Mouse (Mus musculus) MEL (cell line): Measurements from ENCODE around the gene Ints13. TPM values are rescaled to one million over a fixed set of nuclear protein-coding genes. Genes with fewer than 3 reads are reported as not detected.

Experiments used
- DNase-seq: peaks from one replicate; pipeline ENCODE4 v3.0.0; 2011; ENCODE audit warnings: low read depth, low spot score
- H3K27ac ChIP-seq: 2 replicates; pipeline ENCODE4 v1.5.1; 2012; ENCODE audit warnings: low read depth, mild to moderate bottlenecking, control low read depth, low read length, moderate library complexity; ENCODE audit not compliant: control insufficient read depth
- H3K27me3 ChIP-seq, 2 experiments: fragments of 150-350 bp in 1 of 2; sonication (generic) in 1 of 2; 2 replicates each; pipeline ENCODE4 v1.6.1; 2012; ENCODE audit warnings: low read length in 2 of 2, mild to moderate bottlenecking in 2 of 2, improper control_type of control experiment in 1 of 2, moderate library complexity in 1 of 2; ENCODE audit not compliant: insufficient read depth in 2 of 2, control insufficient read depth in 1 of 2
- H3K36me3 ChIP-seq, 2 experiments: 2 replicates each; pipeline ENCODE4 v1.6.1; 2012 to 2014; ENCODE audit warnings: low read length in 2 of 2, improper control_type of control experiment in 1 of 2, inconsistent platforms in 1 of 2, mild to moderate bottlenecking in 1 of 2; ENCODE audit not compliant: insufficient read depth in 2 of 2, control insufficient read depth in 1 of 2
- H3K4me1 ChIP-seq, 2 experiments: fragments of 150-350 bp in 1 of 2; sonication (generic) in 1 of 2; 2 replicates each; pipeline ENCODE4 v1.6.1; 2012; ENCODE audit warnings: low read length in 2 of 2, improper control_type of control experiment in 1 of 2, mild to moderate bottlenecking in 1 of 2; ENCODE audit not compliant: insufficient read depth in 2 of 2, control insufficient read depth in 1 of 2
- H3K4me3 ChIP-seq, 2 experiments: fragments of 150-350 bp in 1 of 2; sonication (generic) in 1 of 2; 2 replicates each; pipeline ENCODE4 v1.5.1; 2012; ENCODE audit warnings: low read depth in 2 of 2, low read length in 2 of 2, mild to moderate bottlenecking in 2 of 2, moderate library complexity in 2 of 2, control low read depth in 1 of 2, improper control_type of control experiment in 1 of 2; ENCODE audit not compliant: control insufficient read depth in 1 of 2, insufficient read depth in 1 of 2
- H3K79me2 ChIP-seq: 2 replicates; pipeline ENCODE4 v1.6.1; 2012; ENCODE audit warnings: mild to moderate bottlenecking, low read length, moderate library complexity; ENCODE audit not compliant: control insufficient read depth, poor library complexity, insufficient read depth
- H3K9ac ChIP-seq: 2 replicates; pipeline ENCODE4 v1.6.1; 2012; ENCODE audit warnings: low read depth, mild to moderate bottlenecking, control low read depth, low read length, moderate library complexity; ENCODE audit not compliant: control insufficient read depth, poor library complexity, severe bottlenecking
- H3K9me3 ChIP-seq: fragments of 150-350 bp; sonication (generic); replicated peaks from 2 replicates; pipeline ENCODE4 v1.6.1; 2012; ENCODE audit warnings: mild to moderate bottlenecking, low read length, improper control_type of control experiment, moderate library complexity; ENCODE audit not compliant: insufficient read depth
- BHLHE40 ChIP-seq: IDR thresholded peaks from 2 replicates; pipeline ENCODE4 v1.6.1; 2012; ENCODE audit warnings: low read depth, mild to moderate bottlenecking, inconsistent platforms, low read length, improper control_type of control experiment, borderline replicate concordance
- CHD2 ChIP-seq: IDR thresholded peaks from 2 replicates; pipeline ENCODE4 v1.6.1; 2011; ENCODE audit warnings: low read length, improper control_type of control experiment
- CTCF ChIP-seq, 3 experiments: IDR thresholded peaks in 2 of 3; conservative IDR thresholded peaks in 1 of 3; 2 replicates each; pipeline ENCODE4 v1.5.1; 2011 to 2012; ENCODE audit warnings: low read length in 3 of 3, low read depth in 2 of 3, mild to moderate bottlenecking in 2 of 3, improper control_type of control experiment in 1 of 3, inconsistent platforms in 1 of 3, mixed read lengths in 1 of 3, moderate library complexity in 1 of 3; ENCODE audit not compliant: control insufficient read depth in 1 of 3, insufficient read depth in 1 of 3, poor library complexity in 1 of 3, severe bottlenecking in 1 of 3
- E2F4 ChIP-seq: IDR thresholded peaks from 2 replicates; pipeline ENCODE4 v1.6.1; 2011; ENCODE audit warnings: low read depth, low read length, improper control_type of control experiment, borderline replicate concordance
- KAT2A ChIP-seq: conservative IDR thresholded peaks from 2 replicates; pipeline ENCODE4 v1.6.1; 2012; ENCODE audit warnings: low read depth, low read length, improper control_type of control experiment, inconsistent platforms
- MAX ChIP-seq: IDR thresholded peaks from 2 replicates; pipeline ENCODE4 v1.6.1; 2011; ENCODE audit warnings: low read length, improper control_type of control experiment
- MAZ ChIP-seq: IDR thresholded peaks from 2 replicates; pipeline ENCODE4 v1.6.1; 2012; ENCODE audit warnings: low read depth, mild to moderate bottlenecking, inconsistent platforms, low read length, improper control_type of control experiment
- MYB ChIP-seq: IDR thresholded peaks from 2 replicates; pipeline ENCODE4 v1.6.1; 2011; ENCODE audit warnings: mild to moderate bottlenecking, low read depth, low read length, improper control_type of control experiment
- MYC ChIP-seq: IDR thresholded peaks from 2 replicates; pipeline ENCODE4 v1.6.1; 2011; ENCODE audit warnings: low read depth, mild to moderate bottlenecking, low read length, improper control_type of control experiment, moderate library complexity
- POLR2A ChIP-seq, 2 experiments: IDR thresholded peaks; 2 replicates each; pipeline ENCODE4 v1.6.1; 2011 to 2012; ENCODE audit warnings: low read length in 2 of 2, mild to moderate bottlenecking in 2 of 2, control low read depth in 1 of 2, improper control_type of control experiment in 1 of 2, low read depth in 1 of 2, moderate library complexity in 1 of 2; ENCODE audit not compliant: control insufficient read depth in 1 of 2, insufficient read depth in 1 of 2, poor library complexity in 1 of 2
- POLR2AphosphoS2 ChIP-seq: IDR thresholded peaks from 2 replicates; pipeline ENCODE4 v1.6.1; 2011; ENCODE audit warnings: low read length, improper control_type of control experiment
- TBP ChIP-seq: IDR thresholded peaks from 2 replicates; pipeline ENCODE4 v1.8.0; 2011; ENCODE audit warnings: low read depth, low read length, improper control_type of control experiment
- TCF12 ChIP-seq: IDR thresholded peaks from 2 replicates; pipeline ENCODE4 v1.6.1; 2014; ENCODE audit warnings: low read depth, mild to moderate bottlenecking, inconsistent platforms, low read length, improper control_type of control experiment, moderate library complexity
- USF1 ChIP-seq: IDR thresholded peaks from 2 replicates; pipeline ENCODE4 v1.6.1; 2014; ENCODE audit warnings: low read depth, mild to moderate bottlenecking, inconsistent platforms, low read length, improper control_type of control experiment, moderate library complexity
- ZC3H11A ChIP-seq: IDR thresholded peaks from 2 replicates; pipeline ENCODE4 v1.6.1; 2012; ENCODE audit warnings: low read depth, mild to moderate bottlenecking, inconsistent platforms, low read length, improper control_type of control experiment
- polyA plus RNA-seq, 2 experiments: library from polyadenylated mRNA; stranded (reverse) in 1 of 2; unstranded in 1 of 2; fragments of >175 nt in 1 of 2; fragments of >200 nt in 1 of 2; gene quantifications; 2 replicates each; pipeline versions ENCODE4 v1.2.1 to v1.2.4; 2012; ENCODE audit warnings: low replicate concordance in 2 of 2, low read depth in 1 of 2; ENCODE audit not compliant: insufficient read length in 2 of 2, insufficient read depth in 1 of 2, missing spikeins in 1 of 2
- total RNA-seq: library from RNA; depleted of rRNA; stranded (reverse); fragments of 300-350 nt; gene quantifications from 2 replicates; pipeline ENCODE4 v1.2.3, GENCODE M21; 2012

The Ints13 gene
- total and polyA plus RNA-seq, 3 experiments = 63.5 to 70.2 TPM; not detected in 1

DNA sequence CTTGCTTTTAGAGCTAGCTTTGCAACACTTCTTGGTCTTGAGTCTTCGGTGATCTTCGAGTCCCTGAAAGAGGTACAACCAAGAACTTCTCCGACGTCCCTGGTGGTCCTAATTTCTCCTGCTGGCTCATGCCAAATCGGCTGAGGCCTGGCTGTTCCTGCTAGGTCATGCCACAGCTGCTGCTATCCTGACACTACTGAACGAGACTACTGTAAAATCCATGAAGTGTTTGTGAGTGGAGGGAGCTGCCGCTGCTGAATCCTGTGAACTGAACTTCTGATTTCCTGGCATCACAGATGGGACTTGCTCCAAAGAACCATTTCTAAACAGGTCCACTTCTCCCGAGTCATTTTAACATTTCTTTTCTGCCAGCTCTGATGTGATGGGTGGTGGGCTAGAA lies 64.3 kb downstream of the Ints13 start:
- Histone ChIP-seq H3K27me3 (no peaks in the 10 kb centered on the region), H3K9me3 (no peaks in the 10 kb centered on the region), H3K4me1 (peaks cover 11 to 25% of the 10 kb centered on the region in 2 experiments), H3K9ac (no peak overlapping the region), H3K36me3 (peaks cover 0 to 12% of the 10 kb centered on the region in 2 experiments; a peak in 2 of 4 replicates), H3K27ac (no peak overlapping the region), H3K4me3 (no peak overlapping the region), H3K79me2 (no peaks in the 10 kb centered on the region)
- TF ChIP-seq ZC3H11A (no peak), USF1 (no peak), BHLHE40 (no peak), MAX (no peak), MYC (no peak), KAT2A (no peak), POLR2AphosphoS2 (no peak), E2F4 (no peak)
- no peak for DNase-seq

DNA sequence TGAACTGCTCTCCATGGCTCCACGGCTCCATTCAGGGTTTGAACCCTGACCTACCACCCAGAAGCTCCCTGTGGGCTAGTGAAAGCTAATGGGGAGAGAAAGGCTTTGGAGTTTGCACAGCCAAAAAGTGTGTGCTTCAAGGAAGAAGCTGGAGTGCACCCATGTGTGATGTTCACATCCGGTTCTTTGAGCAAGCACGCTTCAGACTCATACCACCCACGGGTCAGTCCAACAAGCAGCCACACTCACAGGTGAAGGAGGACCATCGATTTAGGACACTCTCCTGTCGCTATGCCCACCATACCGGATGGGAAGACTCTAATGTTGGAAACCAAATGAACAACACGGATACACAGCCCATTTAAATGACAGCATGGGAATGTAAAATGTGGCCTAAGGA lies 66.1 kb downstream of the Ints13 start:
- H3K4me1 ChIP-seq = peaks cover 15 to 25% of the 10 kb centered on the region in 2 experiments
- DNase-seq = no peak
- H3K79me2 ChIP-seq = no peaks in the 10 kb centered on the region
- no peak for TF ChIP-seq POLR2A (IDR thresholded peaks at IDR 0.05; ENCODE audit: control insufficient read depth in 1 of 2, insufficient read depth in 1 of 2, low read depth in 1 of 2, low read length in 2 of 2, poor library complexity in 1 of 2)
- TF ChIP-seq TCF12 = no peak
- no peak for TF ChIP-seq TBP
- no peak for TF ChIP-seq CHD2
- no peak for TF ChIP-seq MAX
- TF ChIP-seq E2F4 = no peak
- no peak for TF ChIP-seq MYB
- no peak overlapping the region for H3K27ac ChIP-seq
- H3K27me3 ChIP-seq = no peaks in the 10 kb centered on the region
- H3K4me3 ChIP-seq = no peak overlapping the region
- no peak overlapping the region for H3K9ac ChIP-seq
- peaks cover 0 to 12% of the 10 kb centered on the region in 2 experiments; a peak in 2 of 4 replicates for H3K36me3 ChIP-seq
- H3K9me3 ChIP-seq = no peaks in the 10 kb centered on the region

DNA sequence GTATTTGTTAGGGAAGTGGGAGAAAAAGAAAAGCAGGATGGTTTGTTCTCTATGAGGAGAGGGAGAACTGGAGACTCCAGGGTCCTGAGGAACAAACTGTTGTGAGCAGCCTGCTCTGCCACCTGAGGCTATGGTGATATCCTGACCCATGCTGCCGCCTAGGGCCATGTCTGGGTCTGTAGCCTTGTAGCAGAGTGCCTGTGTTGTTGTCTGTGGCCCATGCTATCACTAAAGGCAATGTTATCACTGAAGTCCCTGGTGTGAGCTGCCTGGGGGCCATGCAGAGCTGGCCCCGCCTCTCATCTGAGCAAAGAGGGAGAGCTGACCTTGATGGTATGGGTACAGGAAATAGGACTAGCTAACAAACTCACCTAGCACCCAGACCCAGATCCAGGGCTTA lies 67.7 kb downstream of the Ints13 start:
- Histone ChIP-seq H3K9ac (no peak overlapping the region), H3K27ac (no peak overlapping the region), H3K4me1 (peaks cover 9 to 14% of the 10 kb centered on the region in 2 experiments; a peak in 3 of 4 replicates), H3K27me3 (no peaks in the 10 kb centered on the region), H3K79me2 (no peaks in the 10 kb centered on the region), H3K4me3 (no peak overlapping the region), H3K9me3 (no peaks in the 10 kb centered on the region), H3K36me3 (no peaks in the 10 kb centered on the region; a peak in 1 of 4 replicates)
- no peak for DNase-seq
- TF ChIP-seq TCF12 = 0 out of 2 replicates have a peak, but pooled peaks have one; percentile 9
- 0 out of 6 replicates have a peak, but pooled peaks of 1 of the 3 experiments have one; percentile 3 for TF ChIP-seq CTCF (IDR thresholded peaks at IDR 0.05 in 2 of 3, conservative IDR thresholded peaks at IDR 0.05 in 1 of 3; ENCODE audit: control insufficient read depth in 1 of 3, insufficient read depth in 1 of 3, low read depth in 2 of 3, low read length in 3 of 3, poor library complexity in 1 of 3, severe bottlenecking in 1 of 3)
- TF ChIP-seq MAZ = no peak
